Mouse (Mus musculus): ENCODE data around the gene Lrrc61.

The Lrrc61 gene

GRCm38 (mm10) chr6:48593158-48594042 is 38.8 kb downstream of the Lrrc61 start, which contains the start of the genes Repin1 and Gm44965:
Gene Repin1, plus strand, starts transcription at chr6:48593883.
Gene Gm44965, plus strand, starts transcription at chr6:48593941.
- peak; percentile 96 for DNase-seq

DNA sequence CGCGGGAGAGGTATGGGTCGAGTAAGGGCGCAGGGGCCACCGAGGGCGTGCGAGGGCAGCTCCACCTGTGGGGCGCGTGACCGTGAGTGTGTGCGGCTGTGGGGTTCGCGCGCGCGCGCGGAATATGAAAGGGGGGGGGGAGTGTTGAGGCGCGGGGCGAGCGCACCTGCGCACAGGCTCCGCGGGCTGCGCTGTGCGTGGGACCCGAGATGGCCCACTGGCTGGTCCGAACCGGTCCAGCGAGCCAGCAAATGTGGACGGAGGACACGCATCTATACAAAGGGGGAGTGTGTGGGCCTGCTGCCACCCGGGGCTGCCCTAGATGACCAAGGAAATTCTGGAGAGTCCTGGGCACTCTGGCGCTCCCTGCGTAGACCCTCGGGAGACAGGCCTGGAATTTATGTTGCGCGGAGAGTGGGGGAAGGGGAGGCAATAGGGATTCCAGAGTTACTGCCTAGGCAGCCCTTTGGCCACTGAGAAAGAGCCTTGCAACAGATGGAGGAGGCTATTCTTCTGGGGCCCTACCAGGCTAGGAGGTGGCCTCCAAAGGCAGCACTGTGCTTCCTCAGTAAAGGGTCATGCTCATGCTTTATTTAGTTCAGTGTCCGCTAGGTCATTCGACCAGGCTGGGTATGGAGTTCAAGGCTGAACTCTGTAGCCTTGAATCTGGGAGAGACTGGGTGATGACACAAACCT is 39.6 kb downstream of the Lrrc61 start:
- DNase-seq = peak; percentile 60

GRCm38 (mm10) chr6:48595278-48595677 is 40.7 kb downstream of the Lrrc61 start:
- no peak for DNase-seq

DNA sequence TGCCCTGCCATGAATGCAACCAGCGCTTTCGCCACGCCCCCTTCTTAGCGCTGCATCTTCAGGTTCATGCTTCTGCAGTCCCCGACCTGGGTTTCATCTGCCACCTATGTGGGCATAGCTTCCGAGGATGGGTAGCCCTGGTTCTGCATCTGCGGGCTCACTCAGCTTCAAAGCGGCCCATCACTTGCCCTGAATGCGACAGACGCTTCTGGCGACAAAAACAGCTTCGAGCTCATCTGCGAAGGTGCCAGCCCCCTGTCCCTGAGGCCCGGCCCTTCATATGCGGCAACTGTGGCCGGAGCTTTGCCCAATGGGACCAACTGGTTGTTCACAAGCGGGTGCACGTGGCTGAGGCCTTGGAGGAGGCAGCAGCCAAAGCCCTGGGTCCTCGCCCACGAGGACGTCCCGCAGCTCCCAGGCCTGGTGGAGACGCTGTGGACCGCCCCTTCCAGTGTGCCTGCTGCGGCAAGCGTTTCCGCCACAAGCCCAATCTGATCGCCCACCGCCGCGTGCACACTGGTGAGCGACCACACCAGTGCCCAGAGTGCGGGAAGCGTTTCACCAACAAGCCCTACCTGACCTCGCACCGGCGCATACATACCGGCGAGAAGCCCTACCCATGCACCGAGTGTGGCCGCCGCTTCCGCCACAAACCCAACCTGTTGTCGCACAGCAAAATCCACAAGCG is 42.1 kb downstream of the Lrrc61 start:
- no peak for DNase-seq

DNA sequence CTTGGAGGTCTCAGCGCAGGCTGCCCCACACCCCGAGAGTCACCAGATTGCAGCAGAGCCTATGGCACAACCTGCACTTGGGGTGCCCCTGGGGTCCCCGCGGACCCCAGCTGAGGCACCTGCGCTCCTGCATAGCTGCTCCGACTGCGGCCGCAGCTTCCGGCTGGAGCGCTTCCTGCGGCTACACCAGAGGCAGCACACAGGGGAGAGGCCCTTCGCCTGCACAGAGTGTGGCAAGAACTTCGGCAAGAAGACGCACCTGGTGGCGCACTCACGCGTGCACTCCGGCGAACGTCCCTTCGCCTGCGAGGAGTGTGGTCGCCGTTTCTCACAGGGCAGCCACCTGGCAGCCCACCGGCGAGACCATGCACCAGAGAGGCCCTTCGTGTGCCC is 42.6 kb downstream of the Lrrc61 start:
- no peak for DNase-seq

DNA sequence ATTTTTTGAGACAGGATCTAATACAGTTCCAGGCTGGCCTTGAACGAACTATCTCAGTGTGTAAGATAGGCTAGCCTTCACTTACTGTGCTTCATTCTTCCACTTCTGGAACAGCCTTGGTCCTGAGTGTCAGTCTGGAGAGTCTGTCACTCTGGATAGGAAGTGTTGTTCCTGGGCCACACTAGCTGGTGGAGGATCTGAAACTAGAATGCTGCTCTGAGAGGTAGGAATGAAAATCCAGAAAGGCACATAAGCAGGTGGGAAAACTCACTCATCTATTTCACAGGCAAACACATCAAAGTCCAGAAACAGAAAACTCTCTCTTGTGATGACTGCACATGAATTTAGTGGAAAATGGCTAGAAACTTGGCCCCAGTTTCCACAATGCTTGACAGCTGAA is 46.0 kb downstream of the Lrrc61 start:
- no peak for DNase-seq

DNA sequence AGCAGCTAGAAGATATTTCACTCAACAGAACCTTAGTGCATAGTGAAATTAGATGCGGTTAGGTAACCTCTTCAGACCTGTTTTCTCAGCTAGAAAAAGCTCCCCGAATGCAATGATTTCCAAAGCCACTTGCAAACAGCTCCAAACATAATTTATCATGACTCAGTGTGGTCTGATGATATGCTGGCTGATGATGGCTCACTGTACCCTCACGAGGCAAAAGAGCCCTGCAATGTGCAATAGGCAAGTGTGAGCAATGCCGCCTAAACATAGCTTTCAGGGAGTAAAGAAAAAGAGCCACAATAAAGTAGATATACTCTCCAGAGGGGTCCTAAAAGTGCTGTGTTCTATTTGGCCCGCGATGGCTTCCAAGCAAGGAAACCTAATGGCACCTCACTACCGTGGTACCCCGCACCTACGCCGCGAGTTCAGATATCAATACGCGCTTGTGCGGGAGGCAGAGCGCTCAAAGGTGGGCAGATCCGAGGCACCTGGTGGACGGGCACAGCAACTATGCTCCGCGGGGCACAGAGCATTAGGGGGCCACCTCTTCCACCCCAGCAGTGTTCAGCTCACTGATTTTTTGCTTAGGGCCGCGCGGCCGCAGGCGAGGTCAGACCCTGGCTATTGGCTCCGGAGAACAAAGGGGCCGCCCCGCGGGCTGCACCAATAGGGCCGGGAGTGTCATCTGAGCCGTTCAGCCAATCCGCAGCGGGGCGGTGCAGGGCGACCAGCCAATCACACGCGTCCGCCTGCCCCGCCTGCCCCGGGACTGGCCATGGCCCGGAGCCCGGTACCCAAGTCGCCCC is 46.9 kb downstream of the Lrrc61 start, which contains the start of gene Zfp775:
Gene Zfp775, plus strand, starts transcription at position 793 of the 809 bp plus-strand sequence.
- peak; percentile 97 for DNase-seq

DNA sequence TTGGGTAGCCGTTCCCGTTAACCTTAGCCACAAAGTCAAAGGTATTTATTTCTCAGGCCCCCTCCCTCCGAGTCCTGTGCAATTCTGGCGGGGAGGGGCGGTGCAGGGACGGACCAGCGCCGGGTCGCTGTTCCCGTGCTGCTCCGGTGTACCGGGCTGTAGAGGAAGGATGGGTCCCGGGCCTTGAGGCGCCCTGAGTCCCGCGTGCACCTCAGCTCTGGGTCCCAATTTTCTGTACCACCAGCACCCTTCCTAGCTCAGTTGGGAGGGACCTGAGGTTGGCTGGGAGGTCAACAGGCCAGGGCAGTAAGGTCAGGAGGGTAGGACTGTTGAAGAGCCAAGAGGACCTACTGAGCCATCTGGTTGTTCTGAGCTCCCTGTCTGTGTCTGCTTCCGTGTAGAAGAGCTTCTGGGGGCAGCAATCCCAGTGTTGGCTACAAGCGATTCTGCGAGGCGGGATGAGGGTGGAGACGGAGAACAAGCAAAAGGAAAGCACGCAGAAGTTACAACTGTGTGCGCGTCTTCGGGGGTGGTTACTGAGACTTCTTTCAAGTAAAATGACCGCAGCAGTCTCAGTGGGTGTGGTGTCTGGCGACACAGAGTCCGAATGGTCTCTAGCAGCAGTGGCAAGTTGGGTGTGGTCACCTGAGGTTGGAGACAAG is 47.6 kb downstream of the Lrrc61 start:
- DNase-seq = peak; percentile 62

DNA sequence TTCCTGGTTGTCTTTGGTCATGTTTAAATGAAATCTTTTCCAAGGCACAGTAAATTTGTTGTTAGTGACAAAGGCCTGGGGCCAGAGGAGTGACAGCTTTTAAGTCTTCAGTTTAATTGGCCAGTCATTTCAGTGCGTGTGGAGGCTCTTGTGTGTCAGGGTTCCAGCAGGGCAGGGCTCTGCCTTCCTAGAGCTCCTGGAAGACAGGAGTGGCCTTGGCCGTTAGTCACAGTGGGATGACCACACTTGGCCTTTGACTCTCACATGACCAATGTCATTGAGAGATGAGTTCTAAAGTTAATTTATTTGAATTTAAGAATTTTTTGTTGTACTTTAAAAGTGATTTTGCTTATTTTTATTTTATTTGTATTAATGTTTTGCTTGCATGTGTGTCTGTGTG is 53.5 kb downstream of the Lrrc61 start:
- DNase-seq = no peak

DNA sequence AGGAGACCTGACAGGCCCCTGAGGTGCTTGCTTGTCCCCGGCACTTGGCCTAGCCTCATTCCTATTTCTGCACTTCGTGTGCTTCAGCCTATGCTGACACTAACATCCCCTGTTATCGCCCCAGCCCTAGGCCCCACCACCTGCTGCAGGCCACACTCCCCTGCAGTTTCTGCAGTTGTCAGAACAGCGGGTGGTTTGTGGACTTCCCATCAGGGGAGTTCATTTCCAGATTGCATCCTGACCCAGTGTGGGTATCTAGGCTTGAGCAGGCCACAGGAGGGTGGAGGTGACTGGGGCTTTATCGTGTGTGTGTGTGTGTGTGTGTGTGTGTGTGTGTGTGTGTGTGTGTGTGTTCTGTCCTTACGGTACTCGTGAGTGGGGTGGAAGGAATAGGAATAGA is 54.9 kb downstream of the Lrrc61 start:
- DNase-seq = no peak

DNA sequence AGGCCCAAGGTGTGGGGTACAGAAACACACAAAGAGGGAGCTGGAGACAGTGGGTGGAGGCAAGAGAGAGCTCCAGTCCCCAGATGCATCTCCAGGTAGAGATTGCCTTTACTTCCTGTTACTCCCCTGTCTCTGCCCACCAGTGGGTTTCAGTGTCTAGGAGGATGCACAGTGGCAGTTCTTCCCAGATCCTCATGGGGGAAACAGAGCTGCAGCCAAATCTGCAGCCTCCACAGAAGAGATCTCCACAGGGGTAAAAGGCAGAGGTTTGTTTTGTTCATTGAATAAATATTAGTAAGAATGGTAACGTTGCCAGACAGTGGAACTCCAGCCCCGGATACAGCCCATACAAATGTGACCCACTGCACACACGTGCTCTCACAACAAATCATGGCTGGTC is 56.1 kb downstream of the Lrrc61 start:
- peak; percentile 40 for DNase-seq

- DNase-seq = no peak
Observed at GRCm38 (mm10) chr6:48613464-48613863, 58.9 kb downstream of the Lrrc61 start.

DNA sequence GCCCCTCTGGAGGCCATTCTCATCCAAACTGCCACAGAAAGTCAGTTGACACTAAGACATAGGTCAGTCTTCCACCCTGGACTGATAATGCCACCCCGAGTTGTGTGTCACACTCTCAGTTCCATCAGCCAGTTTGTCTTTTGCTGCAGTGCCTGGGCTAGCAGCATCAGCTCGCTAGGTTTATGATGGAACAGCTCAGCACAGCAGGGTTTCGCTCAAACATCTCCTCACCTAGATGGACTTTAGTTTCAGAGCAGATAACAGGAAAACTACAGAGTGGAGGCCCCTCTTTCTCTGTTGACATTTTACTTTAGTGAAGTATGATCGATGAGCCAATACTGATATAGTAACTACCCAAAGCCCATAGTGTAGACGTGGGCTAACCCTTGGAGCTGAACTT is 60.2 kb downstream of the Lrrc61 start:
- no peak for DNase-seq

DNA sequence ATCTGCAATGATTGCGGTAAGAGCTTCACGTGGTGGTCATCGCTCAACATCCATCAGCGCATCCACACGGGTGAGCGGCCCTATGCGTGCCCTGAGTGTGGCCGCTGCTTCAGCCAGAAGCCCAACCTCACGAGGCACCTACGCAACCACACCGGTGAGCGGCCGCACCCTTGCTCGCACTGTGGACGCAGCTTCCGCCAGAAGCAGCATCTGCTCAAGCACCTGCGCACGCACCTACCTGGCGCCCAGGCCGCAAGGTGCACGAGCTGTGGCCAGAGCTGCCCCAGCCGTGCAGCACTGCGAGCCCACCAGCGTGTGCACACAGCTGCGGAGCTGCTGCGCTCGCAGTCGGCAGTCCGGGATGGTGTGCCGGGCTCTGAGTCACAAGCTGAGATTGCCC is 65.4 kb downstream of the Lrrc61 start:
- DNase-seq = no peak

All from lung, postnatal 10 days (tissue).